Mouse (Mus musculus): ENCODE data around the gene Slc35a2.

Slc35a2 gene

DNA sequence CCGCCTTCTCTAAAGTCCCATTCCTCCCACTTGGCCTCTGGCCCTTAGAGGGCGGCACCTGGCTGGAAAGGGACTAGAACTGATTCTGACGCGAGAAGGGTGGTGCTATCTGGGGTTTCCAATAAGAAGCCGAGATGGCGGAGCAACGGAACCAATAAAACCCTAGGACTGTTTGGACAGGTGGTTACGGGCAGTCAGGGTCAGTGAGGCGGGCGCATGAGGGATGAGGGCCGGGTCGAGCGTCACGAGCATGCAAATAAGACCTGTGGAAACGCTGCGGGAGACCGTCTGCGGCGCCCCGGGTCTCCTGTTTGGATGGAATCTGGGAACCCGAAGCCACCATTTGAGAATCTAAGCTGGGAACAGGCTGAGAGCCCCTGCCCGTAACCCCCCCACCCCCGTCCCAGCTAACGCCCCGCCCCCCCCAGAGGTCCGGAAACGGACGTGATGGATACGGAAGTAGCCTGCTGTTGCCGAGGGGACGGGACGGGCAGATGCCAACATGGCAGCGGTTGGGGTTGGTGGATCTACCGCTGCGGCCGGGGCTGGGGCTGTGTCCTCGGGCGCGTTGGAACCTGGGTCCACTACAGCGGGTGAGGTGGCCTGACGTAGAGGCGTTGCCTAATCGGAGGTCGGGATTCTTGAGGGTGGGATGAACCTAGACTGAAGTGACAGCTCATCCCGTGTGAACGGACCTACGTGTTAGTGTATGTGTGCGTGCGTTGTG is at the start of gene Slc35a2:
Slc35a2 (plus strand) TSS at position 188 of the 727 bp plus-strand sequence.
- peak; percentile 33 for DNase-seq (ENCODE audit: low spot score)

DNA sequence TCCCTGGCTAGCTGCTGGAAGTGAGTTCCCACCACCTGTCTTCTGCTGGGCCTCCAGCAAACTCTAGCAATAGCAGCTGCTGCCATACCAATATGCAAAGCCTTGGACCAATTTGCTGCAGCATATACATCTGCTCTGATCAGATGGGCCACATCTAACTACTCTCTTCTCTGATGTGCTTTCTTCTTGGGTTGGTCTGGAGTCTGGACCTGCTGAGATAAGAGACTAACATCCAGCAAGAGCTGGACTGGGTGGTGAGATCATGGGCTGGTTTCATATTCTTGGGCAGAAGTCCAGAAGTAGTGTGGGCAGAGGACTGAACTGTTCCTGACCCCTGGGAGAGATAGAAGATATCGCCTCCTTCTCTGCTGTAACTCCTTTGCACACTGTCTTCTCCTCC is 46.7 kb upstream of the Slc35a2 start:
- no peak for DNase-seq (ENCODE audit: low spot score)

DNA sequence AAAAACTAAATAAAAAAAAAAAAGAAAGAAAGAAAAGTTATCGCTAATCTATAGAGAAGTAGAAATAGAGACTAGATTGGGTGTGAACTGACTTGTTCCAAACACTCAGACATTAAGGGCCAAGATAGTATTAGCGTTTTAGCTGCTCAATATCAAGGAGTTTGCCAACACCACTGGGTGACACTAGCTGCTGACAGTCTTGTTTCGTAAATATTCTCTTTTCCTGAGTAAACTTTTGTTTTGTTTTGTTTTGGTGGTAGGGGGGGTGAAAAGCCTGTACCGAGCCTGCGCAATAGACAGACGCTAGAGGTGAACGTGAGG is 43.0 kb upstream of the Slc35a2 start:
- DNase-seq (ENCODE audit: low spot score) = no peak

DNA sequence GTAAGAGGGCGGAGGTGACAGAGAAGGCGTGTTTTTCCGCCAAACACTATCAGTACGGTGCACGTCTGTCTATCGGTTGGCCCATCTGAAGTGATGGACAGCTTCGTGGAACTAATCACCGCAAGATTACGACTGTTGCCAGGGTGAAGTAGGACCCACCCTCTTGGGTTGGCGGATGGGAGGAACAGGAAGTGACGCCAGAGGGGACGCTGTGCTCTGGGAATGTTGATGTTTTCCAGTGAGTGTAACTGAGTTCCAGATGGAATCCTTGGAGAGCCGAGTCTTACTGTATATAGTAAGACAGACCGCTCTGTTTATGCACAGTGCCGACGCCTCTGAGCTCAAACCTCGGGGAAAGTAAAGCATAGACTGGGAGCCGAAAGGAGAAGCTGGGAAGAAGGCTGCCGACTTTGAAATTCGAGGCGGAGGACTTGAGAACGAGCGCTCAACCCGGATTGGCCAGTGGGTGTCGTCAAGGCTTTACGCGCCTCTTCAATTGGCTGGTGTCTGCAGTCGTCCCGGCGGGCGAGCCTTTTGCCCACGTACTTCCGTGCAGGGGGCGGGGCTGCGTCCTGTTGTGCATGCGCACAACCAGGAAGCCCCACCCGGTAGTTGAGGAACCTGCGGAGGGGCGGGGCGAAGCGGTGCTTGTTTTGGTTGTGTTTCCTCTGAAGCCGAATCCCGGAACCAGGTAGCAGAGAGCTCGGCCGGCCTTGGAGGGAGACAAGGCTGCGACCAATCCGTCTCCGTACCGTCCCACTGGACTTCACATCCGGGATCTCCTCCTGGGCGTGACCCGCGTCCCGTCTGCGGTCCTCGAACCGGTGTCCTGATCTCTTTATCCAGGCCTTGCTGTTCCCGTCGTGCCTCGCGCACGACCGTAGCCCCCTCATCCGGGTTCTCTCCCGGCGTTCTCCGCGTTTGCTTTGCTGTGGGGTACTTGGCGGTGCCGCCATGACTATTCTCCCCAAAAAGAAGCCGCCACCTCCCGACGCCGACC is 42.4 kb upstream of the Slc35a2 start, which contains the start of gene Otud5:
Otud5 (plus strand) TSS at position 202 of the 1,000 bp plus-strand sequence.
- DNase-seq (ENCODE audit: low spot score) = peak; percentile 76

DNA sequence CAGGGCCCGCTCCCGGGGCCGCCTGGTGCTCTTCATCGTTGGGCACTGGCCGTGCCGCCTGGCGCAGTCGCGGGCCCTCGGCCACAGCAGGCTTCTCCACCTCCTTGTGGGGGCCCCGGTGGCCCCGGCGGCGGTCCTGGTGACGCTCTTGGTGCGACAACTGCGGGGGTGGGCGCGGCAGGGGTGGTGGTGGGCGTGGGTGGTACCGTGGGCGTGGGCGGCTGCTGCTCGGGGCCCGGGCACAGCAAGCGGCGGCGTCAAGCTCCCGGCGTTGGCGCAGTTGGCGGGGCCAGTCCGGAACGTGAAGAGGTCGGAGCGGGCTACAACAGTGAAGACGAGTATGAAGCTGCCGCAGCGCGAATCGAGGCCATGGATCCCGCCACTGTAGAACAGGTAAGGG is 41.5 kb upstream of the Slc35a2 start:
- DNase-seq (ENCODE audit: low spot score) = no peak

DNA sequence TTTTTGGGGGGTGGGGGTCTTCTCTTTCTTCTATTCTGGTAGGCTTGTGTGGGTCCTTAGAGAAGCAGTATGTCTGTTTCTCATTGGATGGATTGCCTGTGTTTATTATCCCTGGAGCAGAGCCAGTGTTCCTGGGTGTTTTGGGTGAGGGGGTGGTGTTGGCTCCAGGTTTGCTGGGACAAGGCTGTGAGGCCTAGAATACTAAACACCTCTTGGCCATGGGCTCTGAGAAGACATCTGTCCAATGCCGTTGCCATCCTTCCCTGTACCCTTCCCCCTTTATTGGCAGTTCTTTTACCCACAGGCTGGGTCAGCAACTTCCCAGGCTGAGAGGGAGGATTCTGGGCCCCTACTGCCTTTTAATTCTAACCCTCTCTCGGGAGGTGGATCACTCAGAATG is 36.0 kb upstream of the Slc35a2 start:
- no peak for DNase-seq (ENCODE audit: low spot score)

DNA sequence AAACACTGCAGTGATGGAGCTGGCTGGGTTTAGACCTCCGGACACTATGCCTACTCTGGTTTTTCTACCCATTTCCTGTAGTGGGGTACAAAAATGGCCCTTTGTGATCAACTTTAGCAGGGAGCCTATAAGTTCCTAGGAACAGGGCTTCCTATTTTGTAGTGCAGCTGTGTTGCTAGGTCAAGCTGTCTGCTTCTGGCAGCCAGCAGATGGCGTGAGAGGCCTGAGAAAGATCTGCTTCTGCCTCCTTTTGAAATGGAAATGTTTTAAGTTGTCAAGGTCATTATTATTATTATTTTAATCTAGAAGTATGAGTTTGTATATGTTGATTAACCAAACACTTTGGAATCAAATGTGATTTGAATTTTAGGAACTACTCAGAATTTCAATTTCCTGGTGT is 29.2 kb upstream of the Slc35a2 start:
- no peak for DNase-seq (ENCODE audit: low spot score)

DNA sequence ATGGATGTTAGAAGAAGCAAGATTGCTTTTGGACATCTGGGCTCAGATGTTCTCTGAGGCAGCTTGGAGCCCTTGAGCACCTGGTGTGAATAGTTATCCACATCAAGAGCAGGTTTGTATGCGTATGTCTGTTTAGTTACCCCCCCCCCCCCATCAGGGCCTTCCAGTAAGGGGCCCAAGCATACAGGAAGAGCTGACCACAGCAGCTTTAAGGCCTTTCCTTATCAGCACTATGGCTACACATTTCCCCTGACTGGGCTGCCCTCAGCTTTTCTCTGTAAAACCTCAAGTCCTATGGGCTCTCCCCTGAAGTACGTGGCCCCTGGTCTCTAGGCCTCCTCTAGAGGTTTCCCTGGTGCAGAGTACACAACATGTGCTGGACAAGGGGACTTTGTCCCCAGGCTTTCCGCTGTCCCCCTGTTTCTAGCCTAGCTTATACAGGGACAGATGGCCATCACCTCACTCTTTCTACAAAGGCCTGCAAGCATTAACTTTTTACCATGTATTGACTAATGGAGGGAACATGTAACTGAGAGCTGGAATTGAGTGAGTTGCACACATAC is 24.6 kb upstream of the Slc35a2 start:
- DNase-seq (ENCODE audit: low spot score) = no peak

DNA sequence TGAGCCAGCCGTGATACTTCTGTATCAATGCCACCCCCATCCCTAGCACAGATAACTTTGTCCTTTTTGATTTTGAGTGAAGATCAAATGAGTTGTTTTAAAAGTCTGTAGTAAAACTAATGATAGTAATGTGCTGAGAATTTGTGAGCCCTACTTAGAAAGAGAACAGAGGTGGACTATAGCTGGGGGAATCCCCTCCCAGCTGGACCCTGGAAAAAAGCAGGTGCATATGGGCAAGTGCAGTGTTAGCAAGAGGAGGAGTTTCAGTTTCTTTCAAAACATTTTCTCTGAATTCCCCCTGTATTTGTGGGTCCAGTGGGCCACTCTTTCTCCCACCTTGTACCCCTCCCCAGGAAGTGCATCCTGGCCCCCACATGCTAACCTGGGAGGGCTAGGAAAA is 20.6 kb upstream of the Slc35a2 start:
- no peak for DNase-seq (ENCODE audit: low spot score)

DNA sequence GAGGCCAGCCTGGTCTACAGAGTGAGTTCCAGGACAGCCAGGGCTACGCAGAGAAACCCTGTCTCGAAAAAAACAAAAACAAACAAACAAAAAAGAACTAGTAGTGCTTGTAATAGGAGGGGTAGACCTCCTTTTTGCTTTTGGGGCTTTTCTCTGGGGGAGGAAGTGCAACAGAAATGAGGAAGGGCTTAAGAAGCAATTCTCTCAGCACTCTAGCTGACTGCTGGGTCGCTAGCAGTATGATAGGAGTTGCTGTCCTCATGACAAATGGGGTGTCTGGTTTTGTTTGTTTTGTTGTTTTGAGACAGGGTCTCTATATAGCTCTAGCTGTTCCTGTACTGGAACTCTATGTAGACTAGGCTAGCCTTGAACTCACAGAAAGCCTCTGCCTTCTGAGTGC is 19.3 kb upstream of the Slc35a2 start:
- DNase-seq (ENCODE audit: low spot score) = no peak

DNA sequence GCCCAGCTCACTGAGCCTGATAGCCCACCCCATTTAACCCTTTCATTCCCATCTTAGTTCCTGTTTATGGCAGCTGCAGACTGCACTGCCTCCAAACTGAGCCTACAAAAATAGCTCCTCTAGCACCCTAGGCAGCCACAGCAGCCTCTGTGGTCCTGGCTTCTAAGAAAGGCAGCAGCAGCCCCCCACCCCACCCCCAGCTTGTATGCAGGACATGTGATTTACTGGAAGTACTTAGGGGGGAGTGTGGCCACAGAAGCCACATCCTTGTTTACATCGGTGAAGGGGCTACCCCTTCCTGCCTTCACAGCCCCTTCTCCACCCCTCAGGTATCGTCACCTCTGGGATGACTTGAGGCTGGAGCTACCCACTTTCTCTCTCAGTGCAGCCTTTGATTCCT is 18.5 kb upstream of the Slc35a2 start:
- no peak for DNase-seq (ENCODE audit: low spot score)

DNA sequence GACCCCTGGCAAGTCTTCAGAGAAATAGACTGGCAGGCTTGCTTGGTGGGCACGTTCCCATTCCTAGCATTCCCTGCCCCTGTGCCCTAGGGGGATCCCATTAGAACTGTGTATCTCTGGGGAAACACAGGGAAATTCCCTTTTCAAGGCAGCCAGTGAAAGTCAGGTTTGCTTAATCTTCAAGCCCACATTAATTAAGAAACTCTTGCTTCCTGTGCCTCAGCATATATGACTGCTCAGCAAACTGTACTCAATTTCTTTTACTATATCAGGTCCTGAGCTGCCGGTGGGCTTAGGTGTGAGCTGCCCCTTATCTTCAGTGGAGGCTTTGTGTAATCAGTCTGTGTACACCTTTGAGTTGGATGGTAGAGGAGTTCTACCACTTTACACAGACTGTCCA is 18.0 kb upstream of the Slc35a2 start:
- no peak for DNase-seq (ENCODE audit: low spot score)

DNA sequence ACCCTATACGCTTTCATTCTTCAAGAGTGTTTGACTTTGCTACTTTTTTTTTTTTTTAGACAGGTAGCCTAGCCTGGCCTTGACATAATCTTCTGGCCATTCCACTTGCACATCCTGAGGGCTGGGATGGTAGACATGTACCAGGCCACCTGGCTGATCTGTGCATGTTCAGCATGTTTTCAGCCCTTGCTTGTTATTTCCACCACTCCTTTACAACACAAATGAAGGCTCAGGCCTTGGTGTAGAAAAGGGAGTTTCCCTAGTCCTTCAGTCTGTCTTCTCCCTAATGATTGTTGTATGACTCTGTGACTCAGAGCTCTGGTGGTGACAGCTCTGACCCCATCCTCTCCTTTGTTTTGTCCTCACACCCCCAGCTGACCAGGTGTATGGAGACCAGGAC is 16.7 kb upstream of the Slc35a2 start:
- DNase-seq (ENCODE audit: low spot score) = no peak

DNA sequence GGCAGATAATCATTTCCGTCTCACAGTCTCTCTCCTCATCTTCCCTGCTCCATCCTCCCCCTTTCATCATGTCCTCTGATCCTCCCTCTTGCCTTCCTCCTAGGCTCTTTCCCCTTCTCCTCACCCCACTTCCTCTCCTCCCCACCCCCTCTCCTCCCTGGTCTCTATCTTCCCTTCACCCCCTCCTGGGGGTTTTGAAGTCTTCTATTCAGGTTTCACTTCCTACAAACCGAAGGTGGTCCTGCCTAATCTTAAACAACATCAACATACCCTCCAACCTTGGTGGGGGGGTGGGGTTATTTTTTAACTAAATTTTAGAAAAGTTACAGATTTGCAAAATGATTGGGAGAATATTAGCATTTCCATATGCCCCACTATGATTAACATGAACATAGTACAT is 15.3 kb upstream of the Slc35a2 start:
- no peak for DNase-seq (ENCODE audit: low spot score)

DNA sequence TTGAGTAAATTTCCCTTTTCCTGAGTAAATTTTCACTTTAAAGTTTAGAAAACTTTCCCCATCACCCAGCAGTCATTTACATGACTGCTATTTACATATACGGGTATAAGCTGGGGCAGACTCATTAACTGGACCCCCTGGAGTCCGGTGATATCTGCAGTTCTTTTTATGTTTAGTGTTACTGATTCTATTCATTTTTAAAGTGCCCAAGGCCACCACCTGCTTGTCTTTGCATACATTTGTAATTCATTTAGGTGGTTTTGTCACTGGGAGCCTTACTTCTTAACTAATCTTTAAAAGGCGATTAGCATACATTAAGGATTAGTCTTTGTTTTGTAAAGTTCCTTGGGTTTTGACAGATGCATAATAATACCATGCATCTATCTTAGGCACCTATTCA is 14.0 kb upstream of the Slc35a2 start:
- no peak for DNase-seq (ENCODE audit: low spot score)

DNA sequence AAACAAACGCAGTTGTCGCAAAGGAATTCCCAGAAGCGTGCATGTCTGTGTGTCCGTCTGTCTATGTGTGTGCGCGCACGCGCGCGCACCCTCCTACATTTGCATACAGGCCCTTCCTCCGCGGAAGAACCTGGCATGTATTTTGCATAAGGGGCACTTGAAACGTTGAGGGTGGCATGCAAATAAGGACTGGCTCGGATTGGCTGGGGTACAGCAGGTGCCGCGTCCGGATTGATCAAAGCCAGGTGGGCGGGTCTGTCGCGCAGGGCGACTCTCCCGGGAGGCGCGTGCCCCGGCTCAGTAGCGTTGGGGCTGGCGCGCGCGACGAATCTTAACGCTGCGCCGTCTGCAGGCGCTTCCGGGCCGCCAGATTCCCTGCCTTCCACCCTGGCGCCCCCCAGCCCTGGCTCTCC is 5.8 kb upstream of the Slc35a2 start, which contains the start of gene Pim2:
Pim2 (plus strand) TSS at position 256 of the 413 bp plus-strand sequence.
- no peak for DNase-seq (ENCODE audit: low spot score)

DNA sequence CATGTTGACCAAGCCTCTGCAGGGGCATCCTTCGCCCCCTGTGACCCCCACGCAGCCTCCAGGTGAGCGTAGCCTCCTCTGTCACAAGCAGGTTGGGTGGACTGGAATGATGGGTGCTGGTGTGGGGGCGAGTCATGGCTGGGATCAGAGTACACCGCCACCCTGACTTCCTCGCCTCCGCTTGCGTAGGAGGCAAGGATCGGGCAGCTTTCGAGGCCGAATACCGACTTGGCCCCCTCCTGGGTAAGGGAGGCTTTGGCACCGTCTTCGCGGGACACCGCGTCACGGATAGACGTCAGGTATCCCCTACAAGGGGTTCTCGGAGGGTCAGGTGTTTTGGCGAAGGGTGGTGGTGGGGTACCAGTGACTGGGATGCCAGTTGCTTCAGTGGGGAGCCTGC is 5.3 kb upstream of the Slc35a2 start:
- no peak for DNase-seq (ENCODE audit: low spot score)

DNA sequence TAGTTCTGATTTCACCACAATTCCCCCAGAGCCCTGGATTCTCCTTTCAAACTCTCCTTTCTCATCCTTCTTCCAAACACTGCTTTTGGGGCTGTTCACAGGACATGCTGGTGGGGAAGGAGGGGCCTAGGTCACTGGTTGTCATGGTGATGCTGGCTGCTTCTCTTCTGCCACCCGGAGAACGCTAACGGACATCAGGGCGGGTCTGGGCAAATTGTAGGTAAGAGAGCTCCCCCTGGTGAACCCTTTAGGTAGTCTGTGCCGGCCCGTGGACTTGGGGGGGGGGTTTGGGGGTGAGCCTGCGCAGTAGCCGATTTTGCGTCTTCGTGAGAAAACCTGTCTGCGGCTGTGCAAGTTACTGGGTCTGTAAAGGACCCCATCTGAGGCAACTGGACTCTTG is 4.0 kb upstream of the Slc35a2 start:
- DNase-seq (ENCODE audit: low spot score) = no peak

DNA sequence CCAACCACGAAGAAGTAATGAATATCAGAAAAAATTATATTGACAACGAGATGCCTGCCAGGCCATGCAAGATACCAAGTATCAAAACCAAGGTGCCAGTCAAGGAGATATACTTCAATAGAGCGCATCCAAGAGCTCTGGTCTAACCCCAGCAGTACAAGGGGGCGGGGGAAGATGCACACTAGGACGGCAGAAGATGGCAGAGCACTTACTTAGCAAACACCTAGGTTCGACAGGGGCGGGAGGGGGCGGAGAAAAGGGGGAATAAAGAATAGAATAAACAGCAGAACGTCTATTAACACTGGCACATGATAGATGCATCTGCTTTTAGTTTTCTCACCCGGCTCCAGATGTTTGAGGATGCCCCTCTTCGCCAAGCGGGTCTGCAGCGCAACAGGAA is 14.4 kb downstream of the Slc35a2 start:
- DNase-seq (ENCODE audit: low spot score) = no peak

DNA sequence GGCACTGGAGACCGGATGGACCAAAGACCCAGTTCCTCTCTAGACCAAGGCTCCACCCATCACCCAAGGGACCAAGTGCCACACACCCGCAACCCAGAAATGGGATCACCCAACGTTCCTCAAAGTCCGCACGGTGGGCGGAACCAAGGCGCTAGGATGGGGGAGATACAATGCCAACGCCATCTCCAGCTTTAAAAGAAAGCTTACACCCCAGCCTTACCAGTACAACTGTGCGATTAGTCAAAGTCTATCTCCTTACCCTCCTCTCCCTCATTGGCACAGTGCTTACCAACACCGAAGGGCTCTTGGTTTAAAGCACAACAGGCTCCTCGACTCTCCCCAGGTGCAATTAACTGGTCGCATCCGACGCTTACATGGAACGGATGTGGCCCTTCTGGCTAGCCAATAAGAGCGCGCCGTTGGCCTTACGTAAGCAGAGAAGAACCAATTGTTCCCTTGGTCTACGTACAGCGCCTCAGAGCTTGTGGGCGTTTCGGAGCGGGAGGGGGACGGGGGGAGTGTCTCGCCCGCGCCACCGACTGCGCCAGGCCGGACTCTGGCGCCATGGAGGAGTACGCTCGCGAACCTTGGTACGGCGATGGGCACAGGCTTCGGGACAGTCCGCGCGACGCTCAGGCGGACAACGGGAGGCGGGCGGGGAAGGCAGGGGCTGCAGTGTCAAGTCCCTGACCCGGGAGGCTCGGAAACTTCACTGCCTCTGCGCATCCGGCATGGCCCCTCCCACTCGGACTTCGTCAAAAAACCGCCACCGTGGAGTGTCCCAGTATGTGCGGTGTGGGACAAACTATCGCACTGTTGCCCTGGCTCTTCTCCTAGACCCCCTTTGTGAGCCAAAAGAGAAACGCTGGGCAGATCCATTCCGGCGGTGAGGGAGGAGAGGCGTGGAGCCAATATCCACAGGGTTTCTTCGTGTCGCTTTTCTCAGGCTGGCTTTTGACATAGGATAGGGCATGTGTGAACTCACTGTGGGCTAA is 15.3 kb downstream of the Slc35a2 start, which contains the start of the genes Pqbp1 and Timm17b:
Pqbp1 (minus strand) TSS at position 390 of the 995 bp plus-strand sequence.
Timm17b (plus strand) TSS at position 478 of the 995 bp plus-strand sequence.
- peak; percentile 37 for DNase-seq (ENCODE audit: low spot score)

DNA sequence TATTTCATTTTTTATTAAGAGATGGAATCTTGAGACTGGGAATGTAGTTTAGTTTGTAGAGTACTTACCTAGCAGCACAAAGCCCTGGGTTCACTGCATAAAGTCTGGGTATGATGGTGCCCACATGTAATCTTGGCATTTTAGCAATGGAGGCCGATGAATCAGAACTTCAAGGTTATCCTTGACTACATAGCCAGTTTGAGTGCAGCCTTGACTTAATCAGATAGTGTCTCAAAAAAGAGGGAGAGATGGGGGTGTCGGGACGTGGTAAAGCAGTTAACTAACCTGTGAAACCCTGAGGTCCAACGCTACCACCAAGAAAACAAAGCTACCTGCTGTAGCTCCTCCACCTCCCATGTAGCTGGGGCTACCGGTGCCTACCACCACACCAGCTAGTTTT is 20.6 kb downstream of the Slc35a2 start:
- DNase-seq (ENCODE audit: low spot score) = no peak

Measured in urinary bladder, postnatal 10 days (tissue).